Mouse (Mus musculus) neural tube, embryonic 15.5 days (tissue): ENCODE measurements around the gene Lsmem1. TPM values are rescaled to one million over a fixed set of nuclear protein-coding genes. Genes with fewer than 3 reads are reported as not detected.

Experiments used
- ATAC-seq: fragments of 200-750 bp; cut with Nextera tagmentation; 2 replicates; pipeline ENCODE4 v1.8.0; 2017; ENCODE audit warnings: mild to moderate bottlenecking, moderate TSS enrichment, moderate library complexity; ENCODE audit not compliant: low FRiP score
- H3K27ac ChIP-seq: fragments of 300-500 bp; sonication (generic); replicated peaks from 2 replicates; pipeline ENCODE4 v1.5.1; 2015; ENCODE audit warnings: mild to moderate bottlenecking, inconsistent platforms
- H3K27me3 ChIP-seq: fragments of 300-500 bp; sonication (generic); replicated peaks from 2 replicates; pipeline ENCODE4 v1.6.1; 2015; ENCODE audit warnings: inconsistent platforms
- H3K36me3 ChIP-seq: fragments of 300-500 bp; sonication (generic); 2 replicates; pipeline ENCODE4 v1.6.1; 2015; ENCODE audit warnings: inconsistent platforms
- H3K4me1 ChIP-seq: fragments of 300-500 bp; sonication (generic); 2 replicates; pipeline ENCODE4 v1.6.1; 2015; ENCODE audit warnings: inconsistent platforms
- H3K4me2 ChIP-seq: fragments of 300-500 bp; sonication (generic); 2 replicates; pipeline ENCODE4 v1.6.1; 2015; ENCODE audit warnings: inconsistent platforms, mild to moderate bottlenecking, moderate library complexity
- H3K4me3 ChIP-seq: fragments of 300-500 bp; sonication (generic); replicated peaks from 2 replicates; pipeline ENCODE4 v1.5.1; 2015; ENCODE audit warnings: mild to moderate bottlenecking, inconsistent platforms
- H3K9ac ChIP-seq: fragments of 300-500 bp; sonication (generic); replicated peaks from 2 replicates; pipeline ENCODE4 v1.6.1; 2015; ENCODE audit warnings: mild to moderate bottlenecking, inconsistent platforms
- H3K9me3 ChIP-seq: fragments of 300-500 bp; sonication (generic); replicated peaks from 2 replicates; pipeline ENCODE4 v1.6.1; 2016; ENCODE audit warnings: inconsistent platforms
- WGBS: fragments of 180-500 bp; shearing (Covaris S2); methylation state at CpG from one replicate; pipeline ENCODE4 v1.1.7; 2015; ENCODE audit warnings: mixed read lengths; 5-methylcytosine and 5-hydroxymethylcytosine counted together
- polyA plus RNA-seq: library from polyadenylated mRNA; unstranded; fragments of >200 nt; fragmentation: Nextera tagmentation; extraction: Ambion mirVana; gene quantifications from 2 replicates; pipeline ENCODE4 v1.2.1, GENCODE M21; 2015

The Lsmem1 gene
- polyA plus RNA-seq, 1 experiment from 2014 or later, result 0.59 TPM

DNA sequence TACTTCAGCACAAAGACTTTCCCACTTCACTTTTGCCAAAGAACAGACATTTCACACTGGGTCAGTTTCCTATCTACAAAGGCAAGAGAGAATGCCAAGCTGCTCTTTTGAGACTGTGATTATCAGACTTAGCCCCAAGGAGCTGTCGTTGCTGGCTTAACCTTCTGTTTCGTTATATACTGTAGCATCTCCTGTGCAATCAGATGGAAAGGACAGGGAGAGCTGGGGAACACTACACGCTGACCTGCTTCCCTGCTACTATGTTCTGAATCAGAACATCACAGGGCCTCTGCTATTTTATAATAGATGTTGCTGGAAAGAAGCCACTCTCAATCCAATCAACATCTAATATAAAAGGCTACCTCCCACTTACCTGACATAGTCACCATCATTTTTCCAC lies 9.8 kb upstream of the Lsmem1 start:
- Histone ChIP-seq H3K9me3 (no peaks in the 10 kb centered on the region), H3K27ac (no peak overlapping the region), H3K4me1 (no peaks in the 10 kb centered on the region), H3K4me3 (no peak overlapping the region), H3K27me3 (no peaks in the 10 kb centered on the region), H3K9ac (no peak overlapping the region), H3K36me3 (peaks cover 64% of the 10 kb centered on the region), H3K4me2 (no peak overlapping the region)
- 91% methylated on average over 3 of the region's 3 CpGs for WGBS
- ATAC-seq, result no peak

DNA sequence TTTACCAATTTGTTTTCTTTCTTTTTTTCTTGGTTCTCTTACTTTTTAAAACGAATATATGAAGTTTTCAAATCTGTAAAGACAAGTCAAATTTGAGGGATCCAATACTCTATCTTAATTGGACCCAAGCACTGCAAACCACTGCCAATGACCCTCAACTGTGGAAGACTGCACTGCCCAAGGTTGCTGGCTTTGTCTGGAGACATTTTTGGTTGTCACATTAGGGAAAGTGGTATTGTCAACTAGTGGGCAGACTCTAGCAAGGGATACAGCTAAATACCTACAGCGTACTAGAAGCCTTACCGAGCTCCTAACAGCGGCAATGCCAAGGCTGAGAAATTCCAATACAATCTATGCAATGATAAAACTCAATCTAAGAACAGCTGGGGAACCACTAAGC lies 8.6 kb upstream of the Lsmem1 start:
- H3K27ac ChIP-seq, result no peak overlapping the region
- no peak overlapping the region for H3K9ac ChIP-seq
- H3K4me2 ChIP-seq, result no peak overlapping the region
- H3K27me3 ChIP-seq, result no peaks in the 10 kb centered on the region
- no peak overlapping the region for H3K4me3 ChIP-seq
- WGBS, result 94% methylated on average over 4 of the region's 4 CpGs
- ATAC-seq, result no peak
- no peaks in the 10 kb centered on the region for H3K9me3 ChIP-seq
- peaks cover 59% of the 10 kb centered on the region for H3K36me3 ChIP-seq
- H3K4me1 ChIP-seq, result no peaks in the 10 kb centered on the region

DNA sequence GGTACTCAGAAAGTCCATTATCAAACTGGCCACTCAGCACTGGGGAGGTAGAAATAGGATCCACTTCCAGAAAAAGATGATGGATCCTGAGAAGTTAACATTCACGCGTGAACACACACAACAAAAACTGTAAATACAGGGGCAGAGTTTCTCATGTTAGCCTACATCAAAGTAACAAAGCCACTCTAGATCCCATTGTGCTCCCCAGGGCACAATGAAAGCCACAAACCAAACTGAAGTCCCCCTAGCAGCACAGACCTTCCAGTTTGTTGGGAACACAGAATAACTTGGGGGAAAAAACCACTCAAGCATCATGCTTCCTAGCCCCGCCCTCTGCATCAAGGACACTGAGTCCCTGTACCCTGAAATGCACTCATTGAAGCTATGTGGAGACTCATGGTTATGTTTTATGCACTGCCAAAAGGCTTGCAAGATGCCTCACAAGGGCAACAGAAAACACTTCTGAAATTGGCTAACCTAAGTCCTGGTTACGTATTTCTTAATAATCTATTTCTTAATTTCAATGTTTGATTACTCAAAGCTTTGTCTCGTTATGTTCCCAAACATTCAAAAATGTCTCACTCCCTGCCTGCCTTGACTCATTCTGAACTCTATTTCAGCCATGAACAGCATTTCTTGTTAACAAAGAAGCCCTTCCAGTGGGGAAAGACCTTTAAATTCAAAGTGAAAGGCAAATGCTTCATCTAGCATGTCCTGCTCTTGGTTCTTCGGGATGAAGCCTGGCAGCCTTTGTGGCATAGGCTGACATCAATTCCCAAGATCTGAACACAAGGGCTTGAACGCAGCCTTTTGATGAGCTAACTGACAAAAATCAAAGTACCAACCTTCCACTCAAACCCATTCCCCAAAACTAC lies 3.1 kb upstream of the Lsmem1 start:
- no peak overlapping the region for H3K4me3 ChIP-seq
- 91% methylated on average over 7 of the region's 7 CpGs for WGBS
- H3K27ac ChIP-seq, result no peak overlapping the region
- H3K27me3 ChIP-seq, result no peaks in the 10 kb centered on the region
- H3K36me3 ChIP-seq, result peaks cover 46% of the 10 kb centered on the region
- peaks cover 6% of the 10 kb centered on the region; the same call in 1 of the 2 replicates for H3K4me1 ChIP-seq
- H3K9ac ChIP-seq, result no peak overlapping the region
- H3K9me3 ChIP-seq, result no peaks in the 10 kb centered on the region
- no peak overlapping the region for H3K4me2 ChIP-seq
- no peak for ATAC-seq

DNA sequence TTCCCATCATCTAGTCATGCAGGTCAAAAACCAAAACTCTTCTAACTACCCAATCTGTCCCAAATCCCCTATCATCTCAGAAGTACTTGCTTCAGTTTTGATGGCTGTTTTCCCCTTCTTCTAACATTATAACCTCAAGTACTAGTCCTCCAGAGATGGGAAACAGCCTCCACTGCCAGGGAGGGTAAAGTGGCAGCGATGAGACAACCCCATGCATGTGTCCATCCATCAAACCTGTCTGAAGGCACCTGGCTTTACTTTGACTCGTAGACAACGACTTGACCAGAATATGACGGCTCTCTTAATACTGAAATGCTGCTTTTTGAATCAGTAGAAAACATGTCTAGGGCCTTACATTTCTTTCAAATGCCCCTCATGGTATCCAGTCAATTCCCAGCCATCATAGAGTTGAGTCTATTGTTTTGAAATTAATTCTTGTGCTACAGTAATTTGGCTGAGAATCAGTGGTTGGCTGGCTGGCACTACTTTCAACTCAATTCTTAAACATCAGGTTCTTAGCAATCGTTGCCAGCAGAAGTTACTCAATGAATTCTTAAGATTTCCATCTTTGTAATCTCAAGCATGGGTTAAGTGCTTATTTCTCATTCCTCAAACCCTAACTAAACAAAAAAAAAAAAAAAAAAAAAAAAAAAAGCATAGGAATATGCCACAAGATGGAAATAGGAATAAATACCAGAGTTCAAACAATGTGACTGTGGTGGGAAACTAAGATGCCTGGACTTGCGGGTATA lies 1.4 kb upstream of the Lsmem1 start:
- WGBS, result 93% methylated on average over 6 of the region's 6 CpGs
- Histone ChIP-seq H3K27me3 (no peaks in the 10 kb centered on the region), H3K4me1 (peaks cover 6% of the 10 kb centered on the region; the same call in 1 of the 2 replicates), H3K4me2 (no peak overlapping the region), H3K9ac (no peak overlapping the region), H3K36me3 (peaks cover 30% of the 10 kb centered on the region), H3K4me3 (no peak overlapping the region), H3K9me3 (no peaks in the 10 kb centered on the region), H3K27ac (no peak overlapping the region)
- no peak for ATAC-seq

DNA sequence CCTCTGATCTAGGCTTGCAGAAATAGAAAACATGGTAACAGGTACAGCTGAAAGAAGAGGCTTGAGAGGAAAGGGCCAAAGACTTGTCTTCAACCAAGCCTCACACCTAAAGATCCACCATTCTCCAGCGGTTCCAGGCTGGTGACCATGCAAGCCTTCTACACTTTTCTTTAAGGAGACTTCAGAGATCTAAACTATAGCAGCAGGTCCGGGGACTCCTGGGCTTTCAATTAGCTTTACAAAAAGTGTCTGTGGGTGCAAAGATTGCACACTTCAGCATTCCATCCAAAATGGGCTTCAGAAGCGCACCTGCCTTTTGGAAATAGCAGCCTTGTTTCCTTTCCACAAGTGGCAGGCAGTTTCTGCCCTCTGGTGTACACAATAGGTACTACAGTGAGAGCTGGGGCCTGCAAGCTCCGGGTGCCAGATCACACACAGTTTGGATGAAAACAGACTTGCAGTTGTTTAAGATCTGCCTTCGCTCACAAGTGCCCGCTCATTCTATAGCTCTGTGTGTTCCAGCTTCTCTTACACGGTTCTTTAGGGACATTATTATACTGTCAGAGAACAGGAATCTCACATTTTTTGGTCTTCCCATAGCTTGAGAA lies 609 bp upstream of the Lsmem1 start:
- Histone ChIP-seq H3K27ac (no peak overlapping the region), H3K9me3 (no peaks in the 10 kb centered on the region), H3K4me1 (peaks cover 6% of the 10 kb centered on the region; the same call in 1 of the 2 replicates), H3K36me3 (peaks cover 26% of the 10 kb centered on the region), H3K9ac (no peak overlapping the region), H3K27me3 (no peaks in the 10 kb centered on the region), H3K4me3 (no peak overlapping the region), H3K4me2 (no peak overlapping the region)
- 46% methylated on average over 7 of the region's 7 CpGs for WGBS
- ATAC-seq, result peak; percentile 61; the same call in 1 of the 2 replicates

DNA sequence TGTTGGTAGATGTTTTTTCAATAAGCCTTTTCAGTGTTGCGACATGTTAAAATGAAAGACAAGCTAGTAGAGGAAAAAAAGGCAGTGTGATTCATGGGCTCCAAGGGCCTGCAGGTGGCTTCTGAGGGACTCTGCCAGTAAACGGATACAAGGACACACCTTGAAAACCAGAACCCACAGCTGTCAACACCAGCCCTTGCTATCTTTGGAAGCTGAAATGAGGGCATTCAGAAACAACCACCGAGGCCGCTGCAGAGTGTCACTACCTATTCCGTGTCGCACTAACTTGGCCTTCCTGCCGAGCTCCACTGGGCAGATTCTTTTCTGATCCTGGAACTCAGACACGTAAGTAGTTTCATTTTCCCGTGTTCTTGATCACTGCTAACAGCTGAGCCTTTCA lies 863 bp downstream of the Lsmem1 start:
- WGBS, result 91% methylated on average over 9 of the region's 9 CpGs
- no peaks in the 10 kb centered on the region for H3K9me3 ChIP-seq
- no peak for ATAC-seq
- H3K9ac ChIP-seq, result no peak overlapping the region
- H3K27me3 ChIP-seq, result no peaks in the 10 kb centered on the region
- H3K4me2 ChIP-seq, result no peak overlapping the region
- peaks cover 12% of the 10 kb centered on the region for H3K36me3 ChIP-seq
- peaks cover 6% of the 10 kb centered on the region; the same call in 1 of the 2 replicates for H3K4me1 ChIP-seq
- H3K4me3 ChIP-seq, result no peak overlapping the region
- H3K27ac ChIP-seq, result no peak overlapping the region

DNA sequence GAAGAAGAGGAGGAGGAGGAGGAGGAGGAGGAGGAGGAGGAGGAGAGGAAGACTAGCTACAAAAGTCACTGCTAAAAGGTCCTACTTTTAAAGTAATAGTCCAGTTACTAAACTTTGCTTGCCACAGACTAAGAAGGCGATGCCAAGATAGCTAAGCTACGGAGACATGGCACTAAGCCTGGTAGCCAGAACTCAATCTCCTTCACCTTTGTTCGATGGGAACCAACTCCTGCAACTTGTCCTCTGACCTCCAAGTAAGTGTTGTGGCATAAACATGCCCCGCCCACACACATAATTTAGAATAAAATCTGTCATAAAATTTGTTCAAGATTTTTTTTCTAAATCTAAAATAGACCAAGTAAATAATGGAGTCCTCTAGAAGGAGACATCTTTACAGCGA lies 1.3 kb downstream of the Lsmem1 start:
- no peaks in the 10 kb centered on the region for H3K9me3 ChIP-seq
- H3K4me3 ChIP-seq, result no peak overlapping the region
- WGBS, result 94% methylated on average over 5 of the region's 5 CpGs
- no peak overlapping the region for H3K9ac ChIP-seq
- H3K36me3 ChIP-seq, result peaks cover 11% of the 10 kb centered on the region
- no peak overlapping the region for H3K27ac ChIP-seq
- no peak overlapping the region for H3K4me2 ChIP-seq
- H3K27me3 ChIP-seq, result no peaks in the 10 kb centered on the region
- ATAC-seq, result no peak
- H3K4me1 ChIP-seq, result peaks cover 6% of the 10 kb centered on the region; the same call in 1 of the 2 replicates

DNA sequence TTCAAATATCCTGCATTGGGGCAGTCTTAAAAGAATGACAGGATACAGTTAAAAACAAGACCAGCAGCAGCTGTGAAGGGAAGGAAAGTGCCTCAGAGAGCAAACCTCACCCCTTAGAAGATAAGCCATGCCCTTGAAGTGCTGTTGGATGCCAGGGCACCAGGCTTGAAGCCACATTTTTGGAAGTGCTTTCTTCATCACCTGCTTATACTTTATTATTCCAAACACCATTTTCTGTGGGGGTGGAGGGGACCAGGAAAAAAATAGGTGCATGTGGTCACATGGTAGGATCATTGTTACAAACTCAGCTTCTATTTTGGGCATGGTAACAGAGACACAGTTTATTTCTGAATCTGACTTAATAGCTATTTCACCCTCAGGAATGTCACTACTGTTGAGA lies 1.8 kb downstream of the Lsmem1 start:
- H3K36me3 ChIP-seq, result peaks cover 10% of the 10 kb centered on the region

DNA sequence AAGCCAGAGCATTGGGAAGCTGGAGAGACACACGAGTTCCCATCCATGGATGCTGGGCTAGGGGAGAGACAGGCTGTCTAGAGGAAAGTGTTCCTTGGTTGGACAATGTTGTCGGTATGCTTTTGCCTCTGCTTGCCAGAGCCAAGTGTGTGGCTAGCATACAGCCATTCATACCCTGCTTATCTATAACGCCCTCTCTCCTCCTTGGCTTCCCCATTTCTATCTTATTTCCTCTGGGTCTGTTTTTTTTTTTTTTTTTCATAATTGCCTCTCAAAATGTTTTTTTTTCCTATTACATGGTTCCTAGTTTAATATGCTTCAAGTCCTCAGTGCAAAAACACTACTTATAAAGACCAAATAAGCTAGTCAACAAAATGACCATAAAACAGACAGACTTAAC lies 13.8 kb downstream of the Lsmem1 start:
- ATAC-seq, result no peak
- Histone ChIP-seq H3K4me2 (no peak overlapping the region), H3K27me3 (no peaks in the 10 kb centered on the region), H3K4me3 (no peak overlapping the region), H3K9ac (no peak overlapping the region), H3K4me1 (no peaks in the 10 kb centered on the region), H3K36me3 (no peaks in the 10 kb centered on the region), H3K27ac (no peak overlapping the region), H3K9me3 (no peaks in the 10 kb centered on the region)
- 86% methylated on average over 3 of the region's 3 CpGs for WGBS

More for the DNA sequence above, 1.8 kb downstream of the Lsmem1 start:
- Histone ChIP-seq H3K9ac (no peak overlapping the region), H3K9me3 (no peaks in the 10 kb centered on the region), H3K4me3 (no peak overlapping the region), H3K27ac (no peak overlapping the region), H3K4me2 (no peak overlapping the region), H3K27me3 (no peaks in the 10 kb centered on the region), H3K4me1 (peaks cover 6% of the 10 kb centered on the region; the same call in 1 of the 2 replicates)
- no peak for ATAC-seq

DNA sequence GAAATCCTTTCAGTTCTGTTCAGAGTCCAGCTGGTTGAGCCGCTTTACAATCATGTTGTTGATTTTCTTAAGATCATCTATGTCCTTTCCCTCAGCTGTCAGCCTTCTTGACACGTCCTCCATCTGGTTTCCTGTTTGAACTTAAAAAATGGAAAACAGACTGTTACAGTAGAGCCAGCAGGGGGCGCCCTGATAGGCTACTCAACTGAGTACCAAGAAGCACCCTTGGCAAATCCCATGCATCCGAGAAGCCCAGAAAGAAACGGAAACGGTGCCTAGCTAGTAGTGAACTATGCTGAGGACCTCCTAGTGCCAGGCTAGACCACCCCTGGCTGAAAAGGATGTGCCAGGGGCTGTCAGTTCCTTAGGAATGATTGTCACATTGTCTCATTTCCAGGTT lies 22.2 kb downstream of the Lsmem1 start:
- Histone ChIP-seq H3K4me3 (no peak overlapping the region), H3K4me1 (no peaks in the 10 kb centered on the region), H3K27ac (no peak overlapping the region), H3K9me3 (no peaks in the 10 kb centered on the region), H3K9ac (no peak overlapping the region), H3K4me2 (no peak overlapping the region), H3K27me3 (no peaks in the 10 kb centered on the region), H3K36me3 (no peaks in the 10 kb centered on the region)
- ATAC-seq, result no peak
- 61% methylated on average over 6 of the region's 6 CpGs for WGBS

DNA sequence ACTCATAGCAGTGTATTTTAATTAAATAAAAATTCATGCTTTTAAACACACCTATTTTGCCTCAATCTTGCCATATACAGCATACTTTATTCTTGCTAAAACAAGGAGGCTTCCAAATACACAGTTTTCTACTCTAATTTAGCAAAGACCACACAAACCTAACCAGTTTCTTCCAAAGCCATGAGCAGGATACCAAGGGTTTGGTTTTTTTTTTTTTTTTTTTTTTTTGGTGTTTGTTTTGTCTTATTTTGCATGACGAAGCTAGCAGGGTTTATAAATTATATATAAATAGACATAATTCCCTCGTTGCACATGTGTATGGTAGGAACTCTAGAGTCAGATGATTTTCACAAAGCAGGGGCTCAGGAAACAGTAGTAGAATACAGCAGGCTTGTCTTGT lies 23.1 kb downstream of the Lsmem1 start:
- H3K9me3 ChIP-seq, result no peaks in the 10 kb centered on the region
- no peak overlapping the region for H3K9ac ChIP-seq
- no peak overlapping the region for H3K27ac ChIP-seq
- no peaks in the 10 kb centered on the region for H3K36me3 ChIP-seq
- no peak for ATAC-seq
- WGBS, result 72% methylated on average over 2 of the region's 2 CpGs
- H3K4me2 ChIP-seq, result no peak overlapping the region
- H3K4me1 ChIP-seq, result no peaks in the 10 kb centered on the region
- no peak overlapping the region for H3K4me3 ChIP-seq
- H3K27me3 ChIP-seq, result no peaks in the 10 kb centered on the region
